Mouse (Mus musculus): ENCODE results near the gene Cnnm3. TPM values are rescaled to one million over a fixed set of nuclear protein-coding genes. Genes with fewer than 3 reads are reported as not detected.
A peak's percentile ranks its signal among the peaks of the same experiment; 100 is the strongest.

The Cnnm3 gene
- polyA plus RNA-seq, 1 experiment = 33.6 TPM

DNA sequence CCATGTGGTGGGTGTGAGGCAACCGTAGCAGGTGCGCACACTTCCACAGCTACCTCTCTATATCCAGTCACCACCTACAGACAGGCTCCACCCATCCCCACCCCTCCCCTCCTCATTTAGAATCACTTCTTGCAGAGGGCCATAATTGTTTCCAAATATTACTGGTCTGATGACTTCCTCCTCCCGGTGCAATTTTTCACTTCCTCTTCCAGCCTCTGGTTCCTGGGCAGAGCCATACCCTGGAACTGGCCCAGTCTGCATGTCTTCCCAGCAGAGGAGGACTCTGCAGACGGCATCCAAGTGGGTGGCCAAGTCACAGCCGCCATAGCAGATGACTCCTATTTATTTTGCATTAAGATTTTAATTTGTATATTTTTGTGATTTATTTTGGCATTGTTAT, 3.4 kb upstream of the Cnnm3 start:
- DNase-seq (ENCODE audit: low read depth) = no peak
- TF ChIP-seq POLR2A (IDR thresholded peaks at IDR 0.05; ENCODE audit: borderline replicate concordance, extremely low read depth, insufficient read depth, insufficient read length, poor library complexity, severe bottlenecking) (no peak), CTCF (IDR thresholded peaks at IDR 0.05; ENCODE audit: borderline replicate concordance, extremely low read depth, insufficient read depth, insufficient read length) (no peak)

DNA sequence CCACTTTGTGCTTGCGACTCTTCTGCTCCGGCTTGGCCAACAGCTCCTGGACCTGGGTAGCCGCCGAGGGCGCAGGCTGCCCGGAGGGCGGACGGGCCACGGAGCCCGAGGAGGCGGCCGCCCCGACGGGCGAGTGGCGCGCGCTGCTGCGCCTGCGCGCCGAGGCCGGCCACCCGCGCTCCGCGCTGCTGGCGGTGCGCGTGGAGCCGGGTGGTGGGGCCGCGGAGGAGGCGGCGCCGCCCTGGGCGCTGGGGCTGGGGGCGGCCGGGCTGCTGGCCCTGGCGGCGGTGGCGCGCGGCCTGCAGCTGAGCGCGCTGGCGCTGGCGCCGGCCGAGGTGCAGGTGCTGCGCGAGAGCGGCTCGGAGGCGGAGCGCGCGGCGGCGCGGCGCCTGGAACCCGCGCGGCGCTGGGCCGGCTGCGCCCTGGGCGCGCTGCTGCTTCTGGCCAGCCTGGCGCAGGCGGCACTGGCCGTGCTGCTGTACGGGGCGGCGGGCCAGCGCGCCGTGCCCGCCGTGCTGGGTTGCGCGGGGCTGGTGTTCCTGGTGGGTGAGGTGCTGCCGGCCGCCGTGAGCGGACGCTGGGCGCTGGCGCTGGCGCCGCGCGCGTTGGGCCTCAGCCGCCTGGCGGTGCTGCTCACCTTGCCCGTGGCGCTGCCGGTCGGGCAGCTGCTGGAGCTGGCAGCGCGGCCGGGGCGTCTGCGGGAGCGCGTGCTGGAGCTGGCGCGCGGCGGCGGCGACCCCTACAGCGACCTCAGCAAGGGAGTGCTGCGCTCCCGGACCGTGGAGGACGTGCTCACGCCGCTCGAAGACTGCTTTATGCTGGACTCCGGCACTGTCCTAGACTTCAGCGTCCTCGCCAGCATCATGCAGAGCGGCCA, 660 bp downstream of the Cnnm3 start:
- TF ChIP-seq POLR2A (IDR thresholded peaks at IDR 0.05; ENCODE audit: borderline replicate concordance, extremely low read depth, insufficient read depth, insufficient read length, poor library complexity, severe bottlenecking) (no peak), CTCF (IDR thresholded peaks at IDR 0.05; ENCODE audit: borderline replicate concordance, extremely low read depth, insufficient read depth, insufficient read length) (peak; percentile 20; the same call in 1 of the 2 replicates)
- DNase-seq (ENCODE audit: low read depth) = peak; percentile 68

DNA sequence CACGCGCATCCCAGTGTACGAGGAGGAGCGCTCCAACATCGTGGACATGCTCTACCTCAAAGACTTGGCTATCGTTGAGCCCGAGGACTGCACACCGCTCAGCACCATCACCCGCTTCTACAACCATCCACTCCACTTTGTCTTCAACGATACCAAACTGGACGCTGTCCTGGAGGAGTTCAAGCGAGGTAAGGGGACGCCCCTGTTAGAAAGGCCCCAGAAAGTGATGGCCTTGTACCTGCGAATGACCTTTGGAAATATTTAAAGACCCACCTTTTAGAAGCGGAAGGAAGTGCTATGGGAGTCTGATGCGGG, 1.3 kb downstream of the Cnnm3 start:
- no peak for TF ChIP-seq CTCF (IDR thresholded peaks at IDR 0.05; ENCODE audit: borderline replicate concordance, extremely low read depth, insufficient read depth, insufficient read length)
- TF ChIP-seq POLR2A (IDR thresholded peaks at IDR 0.05; ENCODE audit: borderline replicate concordance, extremely low read depth, insufficient read depth, insufficient read length, poor library complexity, severe bottlenecking) = no peak
- DNase-seq (ENCODE audit: low read depth) = no peak

DNA sequence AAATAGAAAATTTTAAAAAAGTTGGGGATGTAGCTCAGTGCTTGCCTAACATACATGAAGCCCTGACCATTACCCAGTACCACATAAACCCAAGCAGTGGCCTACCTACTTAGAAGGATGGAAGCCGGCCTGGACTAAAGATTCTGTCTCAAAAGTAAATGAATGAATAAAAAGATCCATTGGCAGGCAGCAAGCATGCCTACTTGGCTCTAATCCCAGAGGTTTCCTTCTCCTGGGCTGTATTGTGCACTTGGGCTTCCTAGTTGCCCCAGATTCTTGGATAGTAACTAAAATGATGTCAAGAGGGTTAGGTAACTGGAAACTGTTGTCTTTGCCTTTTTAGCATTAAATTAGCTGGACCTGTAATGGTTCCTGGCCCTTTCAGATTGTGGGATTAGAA, 1.6 kb downstream of the Cnnm3 start:
- peak; percentile 82 for DNase-seq (ENCODE audit: low read depth)

GRCm38 (mm10) chr1:36513718-36514117, 2.1 kb downstream of the Cnnm3 start:
- DNase-seq (ENCODE audit: low read depth) = peak; percentile 69

More for the DNA sequence above, 1.6 kb downstream of the Cnnm3 start:
- TF ChIP-seq CTCF (IDR thresholded peaks at IDR 0.05; ENCODE audit: borderline replicate concordance, extremely low read depth, insufficient read depth, insufficient read length) = no peak
- no peak for TF ChIP-seq POLR2A (IDR thresholded peaks at IDR 0.05; ENCODE audit: borderline replicate concordance, extremely low read depth, insufficient read depth, insufficient read length, poor library complexity, severe bottlenecking)

GRCm38 (mm10) chr1:36518259-36518658, 6.6 kb downstream of the Cnnm3 start:
- DNase-seq (ENCODE audit: low read depth) = no peak
- TF ChIP-seq CTCF (IDR thresholded peaks at IDR 0.05; ENCODE audit: borderline replicate concordance, extremely low read depth, insufficient read depth, insufficient read length) (no peak), POLR2A (IDR thresholded peaks at IDR 0.05; ENCODE audit: borderline replicate concordance, extremely low read depth, insufficient read depth, insufficient read length, poor library complexity, severe bottlenecking) (no peak)

More at GRCm38 (mm10) chr1:36513718-36514117, 2.1 kb downstream of the Cnnm3 start:
- TF ChIP-seq CTCF (IDR thresholded peaks at IDR 0.05; ENCODE audit: borderline replicate concordance, extremely low read depth, insufficient read depth, insufficient read length) (peak; percentile 61; the same call in 1 of the 2 replicates), POLR2A (IDR thresholded peaks at IDR 0.05; ENCODE audit: borderline replicate concordance, extremely low read depth, insufficient read depth, insufficient read length, poor library complexity, severe bottlenecking) (no peak)

DNA sequence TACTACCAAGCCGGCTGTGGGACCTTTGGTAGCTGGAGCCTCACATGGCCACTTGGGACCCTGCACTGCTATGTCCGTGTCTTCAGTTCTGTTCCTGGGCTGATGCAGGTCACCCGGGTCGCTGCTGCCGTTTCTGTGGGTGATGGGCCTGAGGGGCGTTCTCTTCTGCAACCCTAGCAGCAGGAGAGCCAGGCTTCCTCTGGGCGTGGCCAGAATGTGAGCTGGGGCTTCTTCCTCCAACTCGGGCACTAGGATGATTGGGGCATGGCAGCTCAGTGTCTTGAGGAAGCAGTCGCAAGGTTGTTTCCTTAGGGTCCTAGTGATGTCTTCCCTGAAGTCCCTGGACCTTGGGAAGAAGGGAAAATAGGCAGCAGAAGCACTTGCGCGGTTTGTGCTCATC, 8.0 kb downstream of the Cnnm3 start:
- DNase-seq (ENCODE audit: low read depth) = no peak
- TF ChIP-seq CTCF (IDR thresholded peaks at IDR 0.05; ENCODE audit: borderline replicate concordance, extremely low read depth, insufficient read depth, insufficient read length) (no peak), POLR2A (IDR thresholded peaks at IDR 0.05; ENCODE audit: borderline replicate concordance, extremely low read depth, insufficient read depth, insufficient read length, poor library complexity, severe bottlenecking) (no peak)

GRCm38 (mm10) chr1:36522210-36522609, 10.5 kb downstream of the Cnnm3 start:
- no peak for DNase-seq (ENCODE audit: low read depth)
- TF ChIP-seq CTCF (IDR thresholded peaks at IDR 0.05; ENCODE audit: borderline replicate concordance, extremely low read depth, insufficient read depth, insufficient read length) (no peak), POLR2A (IDR thresholded peaks at IDR 0.05; ENCODE audit: borderline replicate concordance, extremely low read depth, insufficient read depth, insufficient read length, poor library complexity, severe bottlenecking) (no peak)

GRCm38 (mm10) chr1:36523332-36524013, 11.8 kb downstream of the Cnnm3 start:
- peak; percentile 94 for DNase-seq (ENCODE audit: low read depth)
- TF ChIP-seq POLR2A (IDR thresholded peaks at IDR 0.05; ENCODE audit: borderline replicate concordance, extremely low read depth, insufficient read depth, insufficient read length, poor library complexity, severe bottlenecking) = no peak
- TF ChIP-seq CTCF (IDR thresholded peaks at IDR 0.05; ENCODE audit: borderline replicate concordance, extremely low read depth, insufficient read depth, insufficient read length) = no peak

GRCm38 (mm10) chr1:36524058-36524457, 12.4 kb downstream of the Cnnm3 start:
- DNase-seq (ENCODE audit: low read depth) = no peak
- TF ChIP-seq CTCF (IDR thresholded peaks at IDR 0.05; ENCODE audit: borderline replicate concordance, extremely low read depth, insufficient read depth, insufficient read length) (no peak), POLR2A (IDR thresholded peaks at IDR 0.05; ENCODE audit: borderline replicate concordance, extremely low read depth, insufficient read depth, insufficient read length, poor library complexity, severe bottlenecking) (no peak)

DNA sequence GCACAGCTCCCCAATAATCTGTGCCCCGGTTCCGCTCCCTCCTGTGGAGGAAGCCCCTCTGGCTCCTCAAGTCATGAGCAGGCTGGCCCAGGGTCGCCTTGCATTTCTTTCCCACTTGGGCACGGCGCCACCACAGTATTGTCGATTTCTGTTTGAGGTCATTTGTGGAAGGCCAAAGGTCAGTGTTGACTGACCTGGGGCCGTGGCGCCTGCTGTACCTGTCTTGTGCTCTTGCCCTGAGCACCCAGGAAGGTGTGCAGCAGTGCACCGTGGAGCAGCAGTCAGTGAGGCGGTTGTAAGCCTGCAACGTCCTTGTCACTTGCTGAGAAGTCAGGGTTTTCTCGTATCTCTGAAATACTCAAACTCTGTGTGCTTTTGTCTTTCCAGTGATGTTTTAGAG, 14.1 kb downstream of the Cnnm3 start:
- TF ChIP-seq CTCF (IDR thresholded peaks at IDR 0.05; ENCODE audit: borderline replicate concordance, extremely low read depth, insufficient read depth, insufficient read length) (no peak), POLR2A (IDR thresholded peaks at IDR 0.05; ENCODE audit: borderline replicate concordance, extremely low read depth, insufficient read depth, insufficient read length, poor library complexity, severe bottlenecking) (no peak)
- no peak for DNase-seq (ENCODE audit: low read depth)

Data from brain, embryonic 14.5 days (tissue).